Mouse (Mus musculus) frontal cortex, postnatal 36 days (tissue): ENCODE results near the gene Pum2.
"Not testable (repeated sequence)": the region's sequence is repeated elsewhere in the genome, so short reads cannot be mapped to it uniquely, and the experiment has no call there.

Experiments
- DNase-seq, 2 experiments: peaks; one replicate each; pipeline ENCODE4 v3.0.0; 2022; ENCODE audit warnings: low spot score in 2 of 2

Pum2 gene

DNA sequence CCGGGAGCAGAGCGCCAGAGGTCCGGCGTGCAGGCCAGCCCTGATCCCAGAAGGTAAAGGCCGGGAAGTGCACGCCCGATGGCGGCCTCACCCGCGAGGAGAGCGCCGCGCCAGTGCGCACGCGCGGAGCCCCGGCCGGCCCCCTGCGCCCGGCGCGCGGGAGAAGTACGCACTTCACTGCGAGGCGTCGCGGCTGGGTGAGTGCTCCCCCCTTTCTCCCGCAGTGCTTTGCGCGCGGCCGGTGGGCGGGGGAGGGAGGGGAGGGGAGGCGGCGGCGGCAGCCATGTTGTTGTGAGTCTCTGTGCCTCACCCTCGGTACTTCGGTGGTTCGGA, at the start of gene Pum2:
Gene Pum2 (plus strand): TSS at position 161 of the 333 bp plus-strand sequence.
- DNase-seq: peak; percentile 88 to 92

DNA sequence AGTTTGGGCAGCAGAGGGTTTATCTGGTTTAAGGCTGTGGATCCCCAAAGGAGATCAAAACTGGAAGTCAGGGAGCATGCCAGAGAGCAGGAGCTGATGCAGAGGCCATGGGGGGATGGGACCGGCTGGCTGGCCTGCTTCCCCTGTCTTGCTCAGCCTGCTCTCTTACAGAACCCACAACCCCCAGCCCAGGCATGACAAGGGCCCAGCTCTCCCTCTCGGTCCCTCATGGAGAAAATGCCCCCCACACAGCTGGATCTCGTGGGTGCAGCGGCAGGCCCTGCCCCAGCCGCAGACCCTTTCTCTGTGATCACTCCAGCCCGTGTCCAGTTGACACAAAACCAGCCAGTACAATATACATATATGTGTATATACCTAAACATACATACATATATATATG, 44.4 kb upstream of the Pum2 start:
- DNase-seq: no peak

GRCm38 (mm10) chr12:8631691-8632090, 42.2 kb upstream of the Pum2 start:
- no peak for DNase-seq

GRCm38 (mm10) chr12:8632737-8633365, 41.1 kb upstream of the Pum2 start:
- DNase-seq: no peak

- no peak for DNase-seq
These were observed 39.6 kb upstream of the Pum2 start for GRCm38 (mm10) chr12:8634306-8634705.

DNA sequence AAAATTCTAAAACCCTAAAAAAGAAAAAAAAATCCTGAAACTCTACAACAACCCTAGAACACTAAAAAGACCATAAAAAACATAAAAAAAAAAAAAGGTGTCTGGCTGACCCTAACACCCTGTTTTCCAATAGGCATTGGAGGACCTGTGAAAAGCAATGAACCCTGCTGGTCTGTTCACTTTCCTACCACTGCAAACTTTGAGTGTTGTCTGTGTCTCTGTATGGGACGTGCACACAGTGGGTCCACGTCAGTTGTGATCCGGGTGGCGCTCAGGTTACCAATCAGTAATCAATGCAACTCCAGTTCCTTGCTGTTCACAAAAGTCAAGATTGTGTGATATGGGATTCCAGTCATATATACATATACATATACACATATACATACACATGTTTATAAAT, 38.4 kb upstream of the Pum2 start:
- DNase-seq: no peak

DNA sequence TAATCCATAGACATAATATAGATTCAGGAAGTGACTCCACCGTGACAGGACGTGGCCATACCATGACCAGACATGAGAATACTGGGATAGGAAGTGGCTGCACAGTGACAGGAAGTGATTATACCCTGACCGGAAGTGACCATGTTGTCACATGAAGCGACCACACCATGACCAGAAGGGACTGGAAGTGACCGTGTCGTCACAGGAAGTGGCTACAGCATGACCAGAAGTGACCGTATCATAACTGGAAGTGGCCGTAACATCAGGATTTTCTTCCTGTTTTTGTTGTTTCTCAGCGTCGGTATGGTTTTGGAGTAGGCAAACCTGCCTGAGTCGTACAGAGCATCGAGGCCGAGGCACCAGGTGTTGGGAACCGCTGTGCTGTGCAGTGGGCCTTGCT, 37.0 kb upstream of the Pum2 start:
- DNase-seq: no peak

DNA sequence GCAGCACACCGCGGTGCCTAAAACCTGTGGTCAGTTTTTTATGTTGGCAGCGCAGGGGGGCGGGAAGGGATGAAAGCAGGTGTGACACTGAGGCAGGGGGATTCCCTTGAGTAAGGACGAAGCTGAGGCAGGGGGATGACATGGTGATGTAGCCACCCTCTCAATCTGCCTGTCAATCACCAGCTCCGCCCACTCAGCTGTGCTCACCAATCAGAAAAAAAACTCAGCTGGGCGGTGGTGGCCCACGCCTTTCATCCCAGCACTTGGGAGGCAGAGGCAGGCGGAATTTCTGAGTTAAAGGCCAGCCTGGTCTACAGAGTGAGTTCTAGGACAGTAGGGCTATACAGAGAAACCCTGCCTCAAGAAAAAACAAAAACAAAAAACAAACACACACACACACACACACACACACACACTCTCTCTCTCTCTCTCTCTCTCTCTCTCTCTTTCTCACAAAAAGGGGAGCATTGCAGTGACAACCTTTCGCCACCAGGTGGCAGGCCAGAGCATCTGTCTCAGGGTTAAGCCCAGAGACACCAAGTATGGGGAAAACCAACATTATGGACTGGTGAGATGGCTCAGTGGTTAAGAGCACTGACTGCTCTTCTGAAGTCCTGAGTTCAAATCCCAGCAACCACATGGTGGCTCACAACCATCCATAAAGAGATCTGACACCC, 35.4 kb upstream of the Pum2 start:
- DNase-seq: peak; percentile 65 to 73

GRCm38 (mm10) chr12:8640186-8640585, 33.7 kb upstream of the Pum2 start:
- not testable (repeated sequence) for DNase-seq

- peak; percentile 100 for DNase-seq
These were observed 33.1 kb upstream of the Pum2 start for GRCm38 (mm10) chr12:8640711-8641424.

GRCm38 (mm10) chr12:8641425-8641735, 32.6 kb upstream of the Pum2 start:
- no peak for DNase-seq

GRCm38 (mm10) chr12:8648211-8648610, 25.7 kb upstream of the Pum2 start:
- not testable (repeated sequence) for DNase-seq

DNA sequence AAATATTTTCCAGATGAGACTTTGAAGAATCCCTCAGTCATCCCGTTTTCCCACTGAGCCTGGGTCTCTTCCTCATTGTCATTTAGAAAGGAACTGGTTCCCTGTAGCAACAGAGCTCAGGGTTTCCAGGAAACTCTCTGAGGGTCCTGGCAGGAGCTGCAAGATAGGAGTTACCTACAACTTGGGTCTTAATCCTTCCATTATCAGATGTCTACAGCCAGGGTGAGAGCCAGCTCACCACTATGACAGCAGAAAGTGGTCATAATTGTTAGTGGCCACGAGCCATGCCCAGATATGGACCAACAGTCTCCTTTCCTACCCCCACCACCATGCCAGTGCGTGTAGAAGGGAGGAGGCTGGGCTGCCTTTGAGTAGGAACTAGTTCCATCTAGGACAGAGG, 23.9 kb upstream of the Pum2 start:
- DNase-seq: not testable (repeated sequence)

DNA sequence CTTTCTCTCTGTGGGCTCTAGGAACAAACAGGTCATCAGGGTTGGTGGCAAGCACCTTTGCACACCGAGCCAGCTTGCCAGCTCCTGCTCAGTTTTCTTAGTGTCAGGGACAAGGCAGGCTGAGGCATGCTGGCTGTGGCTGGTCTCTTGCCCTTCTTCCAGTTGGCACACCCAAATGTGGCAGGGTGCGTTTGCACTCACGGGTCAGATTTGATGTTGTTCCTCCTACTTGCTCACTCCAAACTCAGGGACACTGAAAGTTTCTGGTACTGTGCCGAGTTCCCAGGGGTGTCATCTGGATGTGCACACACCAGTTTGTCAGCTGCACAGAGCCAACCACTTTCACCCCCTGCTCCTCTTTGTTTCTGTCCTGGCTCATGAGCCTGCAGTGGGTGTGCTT, 17.3 kb upstream of the Pum2 start:
- no peak for DNase-seq

- DNase-seq: no peak
These were observed 16.8 kb upstream of the Pum2 start for GRCm38 (mm10) chr12:8657116-8657515.

- DNase-seq: no peak
These were observed 16.1 kb upstream of the Pum2 start for GRCm38 (mm10) chr12:8657629-8658366.

DNA sequence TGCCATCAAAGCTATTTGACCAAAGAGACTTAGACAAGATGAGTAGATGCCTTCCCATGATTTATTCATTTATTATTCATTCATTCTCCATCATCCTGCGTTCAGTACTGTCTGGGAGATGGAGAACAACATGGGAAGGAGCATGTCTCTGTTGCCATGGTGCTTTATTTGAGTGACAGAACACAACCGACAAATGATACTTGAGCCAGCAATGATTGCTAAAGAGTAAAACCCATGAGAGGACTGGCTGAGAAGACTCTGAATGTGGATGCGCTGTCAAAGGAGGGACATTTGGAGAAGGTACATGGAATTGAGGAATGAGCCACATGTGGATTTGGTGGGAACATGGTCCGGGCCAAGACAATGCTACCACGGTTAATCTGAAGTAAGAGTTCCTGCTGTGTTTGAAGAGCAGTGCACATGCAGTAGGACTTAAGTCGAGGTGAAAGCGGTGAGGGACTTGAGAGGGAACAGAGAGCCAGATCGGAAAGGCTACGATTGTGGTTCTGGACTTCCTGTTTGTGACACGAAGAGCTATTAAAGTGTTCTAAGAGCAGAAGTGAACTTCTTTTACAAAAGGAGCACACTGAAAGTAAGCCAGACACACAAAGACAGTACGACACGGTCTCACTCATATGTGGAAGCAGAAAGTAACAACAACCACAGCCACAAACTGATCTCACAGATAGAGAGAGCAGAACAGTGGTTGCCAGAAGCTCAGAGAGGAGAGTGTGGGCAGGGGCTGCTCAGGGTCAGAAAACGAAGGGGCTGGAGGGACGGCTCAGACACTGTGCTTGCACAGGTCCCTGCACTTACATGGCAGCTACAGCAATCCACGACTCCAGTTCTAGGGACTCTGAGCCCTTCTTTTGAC, 14.3 kb upstream of the Pum2 start:
- DNase-seq: no peak

DNA sequence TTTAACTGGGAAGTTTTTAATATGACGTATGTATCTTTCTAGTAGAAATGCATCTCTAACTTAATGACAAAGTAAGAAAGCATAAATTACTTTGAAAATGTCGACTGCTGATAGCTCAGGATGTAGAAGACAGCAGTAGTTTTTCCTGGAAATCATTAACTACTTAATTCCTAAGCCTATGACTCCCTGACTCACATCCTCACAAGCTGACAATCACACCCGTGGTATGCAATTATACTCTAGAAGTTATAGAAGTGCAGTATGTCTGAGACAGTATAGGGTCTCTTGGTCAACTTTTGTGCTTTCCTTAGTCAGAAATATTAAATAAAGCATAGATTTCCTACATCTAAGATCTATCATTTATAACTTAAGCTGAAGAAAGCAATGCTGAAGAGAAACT, 12.2 kb upstream of the Pum2 start:
- no peak for DNase-seq

DNA sequence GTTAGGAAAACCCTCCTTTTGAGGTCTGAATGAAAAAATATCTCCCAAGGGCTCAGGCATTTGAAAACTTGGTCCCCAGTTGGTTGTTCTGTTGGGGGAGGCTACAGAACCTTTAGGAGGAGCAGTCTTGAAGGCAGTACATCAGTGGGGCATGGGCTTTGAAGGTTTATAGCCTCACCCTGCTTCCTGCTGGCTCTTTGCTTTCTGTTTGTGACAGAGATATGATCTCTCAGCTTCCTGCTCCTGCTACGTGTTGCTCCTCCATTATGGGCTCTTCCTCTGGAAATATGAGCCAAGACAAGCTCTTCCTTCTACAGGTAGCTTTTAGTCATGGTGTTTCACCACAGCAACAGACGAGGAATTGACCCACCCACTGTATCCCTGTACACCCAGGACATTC, 11.8 kb upstream of the Pum2 start:
- DNase-seq: no peak

DNA sequence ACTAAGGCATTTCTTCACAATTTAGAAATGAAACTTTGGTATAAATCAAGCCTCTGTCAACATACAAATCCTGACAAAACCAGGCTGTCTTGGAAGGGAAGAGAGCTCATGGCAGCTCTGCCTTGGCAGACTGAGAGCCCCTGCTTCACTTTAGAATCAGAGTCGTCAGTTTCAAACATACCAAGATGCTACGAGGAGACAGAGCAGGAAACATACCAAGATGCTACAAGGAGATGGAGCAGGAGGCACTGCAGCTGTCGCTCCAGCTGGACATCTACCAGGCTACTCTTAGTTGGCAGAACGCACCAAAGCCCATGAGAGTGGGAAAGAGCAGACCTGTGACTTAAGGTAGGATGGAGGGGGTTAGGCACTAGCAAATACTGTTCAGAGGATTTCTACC, 11.2 kb upstream of the Pum2 start:
- no peak for DNase-seq

DNA sequence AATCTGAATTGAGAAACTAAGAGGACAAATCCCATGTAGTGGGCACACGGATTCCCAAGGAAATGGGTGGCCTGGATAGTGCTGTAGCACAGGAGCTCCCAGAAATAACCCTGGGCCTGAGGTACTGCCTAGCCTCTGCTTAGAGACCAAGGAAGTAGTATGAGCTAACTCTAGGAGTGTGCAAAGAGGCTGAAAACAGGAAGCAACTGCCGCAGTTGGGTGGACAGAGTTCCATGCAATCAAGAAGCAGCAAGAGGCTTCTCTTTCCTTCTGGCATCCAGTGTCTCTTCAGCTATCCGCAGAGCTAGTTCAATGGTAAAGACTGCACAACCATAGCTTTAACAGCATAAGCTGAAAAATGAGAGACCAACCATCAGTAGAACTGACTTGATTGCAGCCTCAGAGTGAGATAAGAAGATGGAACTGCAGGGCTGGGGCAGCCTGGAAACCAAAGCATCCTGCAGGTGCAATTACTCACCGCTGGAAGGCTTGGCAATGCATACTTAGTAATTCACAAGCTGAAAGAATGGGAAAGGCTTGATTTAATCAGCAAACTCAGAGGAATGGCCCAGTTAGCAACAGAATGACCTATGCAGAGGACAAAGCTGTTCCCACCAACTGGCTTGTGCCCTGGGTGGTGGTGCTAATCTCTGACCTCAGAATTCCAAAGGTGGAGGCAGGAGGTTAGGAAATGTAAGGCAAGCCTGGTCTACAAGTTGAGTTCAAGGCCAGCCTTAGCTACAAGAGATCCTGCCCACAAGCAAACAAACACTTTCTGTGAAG, 6.3 kb upstream of the Pum2 start:
- no peak for DNase-seq
